Mouse (Mus musculus) embryonic fibroblast, embryonic 13.5 days (primary cell): Measurements from ENCODE around the gene Pzp.

Experiments
- CTCF ChIP-seq: IDR thresholded peaks from 2 replicates; pipeline ENCODE4 v1.5.1; 2011; ENCODE audit warnings: mild to moderate bottlenecking, control low read depth, low read length, moderate library complexity, borderline replicate concordance; ENCODE audit not compliant: insufficient read depth
- POLR2A ChIP-seq: IDR thresholded peaks from 2 replicates; pipeline ENCODE4 v1.6.1; 2011; ENCODE audit warnings: low read depth, mild to moderate bottlenecking, control low read depth, low read length, moderate library complexity

- TF ChIP-seq CTCF = no peak
- TF ChIP-seq POLR2A = no peak
Measured at GRCm38 (mm10) chr6:128519159-128519558, 7.4 kb downstream of the Pzp start.
